Mouse (Mus musculus): Measurements from ENCODE around the gene Arhgap24. TPM values are rescaled to one million over a fixed set of nuclear protein-coding genes. Genes with fewer than 3 reads are reported as not detected.
"Not testable (repeated sequence)": the region's sequence is repeated elsewhere in the genome, so short reads cannot be mapped to it uniquely, and the experiment has no call there.

Gene Arhgap24
- polyA plus RNA-seq, 1 experiment = 1.7 TPM

GRCm38 (mm10) chr5:102868196-102868595 lies 387.0 kb downstream of the Arhgap24 start:
- Histone ChIP-seq H3K27ac (ENCODE audit: insufficient read depth, low read depth, low read length) (no peak overlapping the region), H3K4me3 (ENCODE audit: insufficient read depth, low read length) (no peak overlapping the region), H3K4me1 (ENCODE audit: control insufficient read depth, insufficient read depth, low read length) (no peaks in the 10 kb centered on the region)
- TF ChIP-seq POLR2A (IDR thresholded peaks at IDR 0.05; ENCODE audit: borderline replicate concordance, low read depth, low read length) (no peak), CTCF (IDR thresholded peaks at IDR 0.05; ENCODE audit: low read depth, low read length) (no peak)

GRCm38 (mm10) chr5:102872996-102873395 lies 391.8 kb downstream of the Arhgap24 start:
- H3K4me3 ChIP-seq (ENCODE audit: insufficient read depth, low read length); H3K27ac ChIP-seq (ENCODE audit: insufficient read depth, low read depth, low read length); H3K4me1 ChIP-seq (ENCODE audit: control insufficient read depth, insufficient read depth, low read length): not testable (repeated sequence)

DNA sequence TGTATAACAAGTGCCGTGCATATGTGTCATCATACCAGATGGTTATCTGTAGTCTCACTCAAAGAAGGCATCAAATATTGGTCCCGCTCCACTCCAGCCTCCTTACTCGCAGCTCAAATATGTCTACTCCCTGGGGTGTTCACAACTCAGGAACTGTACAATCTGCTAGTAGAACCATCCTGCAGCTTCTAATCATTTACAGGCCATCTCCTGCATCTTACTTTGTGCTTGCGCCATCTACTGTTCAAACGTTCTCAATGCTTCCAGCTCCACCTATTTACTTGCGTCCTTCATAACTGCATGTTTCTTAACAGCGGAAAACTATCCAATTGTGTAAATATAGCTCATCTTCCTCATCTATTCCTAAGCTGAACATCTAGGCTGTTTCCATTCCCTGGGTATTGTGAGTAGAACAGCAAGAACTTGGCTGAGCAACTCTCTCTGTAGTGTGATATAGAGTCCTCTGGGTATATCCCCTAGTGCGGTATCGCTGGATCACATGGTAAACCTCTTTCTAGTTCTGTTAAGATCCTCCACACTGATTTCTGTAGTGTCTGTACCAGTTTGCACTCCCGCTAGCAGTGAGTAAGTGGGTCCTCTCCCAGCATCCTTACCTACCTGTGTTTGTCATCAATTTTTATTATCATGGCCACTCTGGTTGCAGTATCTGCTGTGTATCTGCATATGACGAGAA lies 393.6 kb downstream of the Arhgap24 start:
- H3K4me1 ChIP-seq (ENCODE audit: control insufficient read depth, insufficient read depth, low read length) = no peaks in the 10 kb centered on the region
- no peak for TF ChIP-seq CTCF (IDR thresholded peaks at IDR 0.05; ENCODE audit: low read depth, low read length)
- no peak overlapping the region for H3K27ac ChIP-seq (ENCODE audit: insufficient read depth, low read depth, low read length)
- H3K4me3 ChIP-seq (ENCODE audit: insufficient read depth, low read length) = no peak overlapping the region

GRCm38 (mm10) chr5:102875628-102876027 lies 394.4 kb downstream of the Arhgap24 start:
- Histone ChIP-seq H3K4me3 (ENCODE audit: insufficient read depth, low read length) (no peak overlapping the region), H3K27ac (ENCODE audit: insufficient read depth, low read depth, low read length) (no peak overlapping the region)
- no peak for TF ChIP-seq CTCF (IDR thresholded peaks at IDR 0.05; ENCODE audit: low read depth, low read length)
- TF ChIP-seq POLR2A (IDR thresholded peaks at IDR 0.05; ENCODE audit: borderline replicate concordance, low read depth, low read length) = no peak

GRCm38 (mm10) chr5:102888482-102889162 lies 407.4 kb downstream of the Arhgap24 start:
- no peaks in the 10 kb centered on the region for H3K4me1 ChIP-seq (ENCODE audit: control insufficient read depth, insufficient read depth, low read length)
- no peak for TF ChIP-seq CTCF (IDR thresholded peaks at IDR 0.05; ENCODE audit: low read depth, low read length)
- TF ChIP-seq POLR2A (IDR thresholded peaks at IDR 0.05; ENCODE audit: borderline replicate concordance, low read depth, low read length) = no peak
- H3K4me3 ChIP-seq (ENCODE audit: insufficient read depth, low read length) = no peak overlapping the region
- no peak overlapping the region for H3K27ac ChIP-seq (ENCODE audit: insufficient read depth, low read depth, low read length)

More at GRCm38 (mm10) chr5:102875628-102876027, 394.4 kb downstream of the Arhgap24 start:
- no peaks in the 10 kb centered on the region for H3K4me1 ChIP-seq (ENCODE audit: control insufficient read depth, insufficient read depth, low read length)

DNA sequence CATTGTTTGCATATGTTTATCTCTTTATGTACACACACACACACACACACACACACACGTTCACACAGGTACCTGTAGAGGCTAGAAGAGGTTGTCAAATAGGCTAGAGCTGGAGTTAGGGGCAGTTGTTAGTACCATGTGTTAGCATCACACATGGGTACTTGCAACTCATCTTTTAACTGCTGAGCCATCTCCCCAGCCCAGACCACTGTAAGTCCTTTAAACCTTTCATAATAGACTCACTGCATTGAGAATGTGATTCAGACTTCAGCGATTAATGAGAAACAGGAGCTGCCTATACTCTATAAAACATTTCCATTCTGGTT lies 407.9 kb downstream of the Arhgap24 start:
- Histone ChIP-seq H3K4me1 (ENCODE audit: control insufficient read depth, insufficient read depth, low read length) (no peaks in the 10 kb centered on the region), H3K27ac (ENCODE audit: insufficient read depth, low read depth, low read length) (no peak overlapping the region), H3K4me3 (ENCODE audit: insufficient read depth, low read length) (no peak overlapping the region)
- TF ChIP-seq POLR2A (IDR thresholded peaks at IDR 0.05; ENCODE audit: borderline replicate concordance, low read depth, low read length) (no peak), CTCF (IDR thresholded peaks at IDR 0.05; ENCODE audit: low read depth, low read length) (no peak)

- no peak for TF ChIP-seq CTCF (IDR thresholded peaks at IDR 0.05; ENCODE audit: low read depth, low read length)
- TF ChIP-seq POLR2A (IDR thresholded peaks at IDR 0.05; ENCODE audit: borderline replicate concordance, low read depth, low read length) = no peak
- no peaks in the 10 kb centered on the region for H3K4me1 ChIP-seq (ENCODE audit: control insufficient read depth, insufficient read depth, low read length)
- no peak overlapping the region for H3K27ac ChIP-seq (ENCODE audit: insufficient read depth, low read depth, low read length)
- no peak overlapping the region for H3K4me3 ChIP-seq (ENCODE audit: insufficient read depth, low read length)
Measured at GRCm38 (mm10) chr5:102892226-102892625, 411.0 kb downstream of the Arhgap24 start.

DNA sequence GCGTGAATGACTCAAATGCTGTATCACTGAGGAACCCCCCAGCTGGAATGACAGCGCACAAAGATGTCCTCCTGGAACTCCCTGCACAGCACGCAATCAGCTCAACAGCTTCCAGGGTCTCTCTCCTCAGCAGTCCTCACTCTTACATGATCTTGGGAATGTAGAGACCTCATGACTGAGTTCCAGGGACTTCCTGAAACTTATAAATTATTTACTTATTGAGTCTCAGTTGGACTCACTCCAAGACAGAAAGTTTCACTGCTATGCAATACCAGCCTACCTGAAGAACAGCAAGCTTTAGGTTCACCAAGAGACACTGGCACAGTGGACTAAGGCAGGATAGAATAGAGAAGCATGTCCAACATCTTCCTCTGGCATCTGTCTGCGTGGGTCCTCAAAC lies 417.1 kb downstream of the Arhgap24 start:
- H3K4me3 ChIP-seq (ENCODE audit: insufficient read depth, low read length) = no peak overlapping the region
- no peak for TF ChIP-seq POLR2A (IDR thresholded peaks at IDR 0.05; ENCODE audit: borderline replicate concordance, low read depth, low read length)
- TF ChIP-seq CTCF (IDR thresholded peaks at IDR 0.05; ENCODE audit: low read depth, low read length) = no peak

GRCm38 (mm10) chr5:102899680-102900215 lies 418.6 kb downstream of the Arhgap24 start:
- Histone ChIP-seq H3K4me1 (ENCODE audit: control insufficient read depth, insufficient read depth, low read length) (no peaks in the 10 kb centered on the region), H3K4me3 (ENCODE audit: insufficient read depth, low read length) (no peak overlapping the region), H3K27ac (ENCODE audit: insufficient read depth, low read depth, low read length) (no peak overlapping the region)
- TF ChIP-seq POLR2A (IDR thresholded peaks at IDR 0.05; ENCODE audit: borderline replicate concordance, low read depth, low read length) = no peak

More for the DNA sequence above, 417.1 kb downstream of the Arhgap24 start:
- Histone ChIP-seq H3K4me1 (ENCODE audit: control insufficient read depth, insufficient read depth, low read length) (no peaks in the 10 kb centered on the region), H3K27ac (ENCODE audit: insufficient read depth, low read depth, low read length) (no peak overlapping the region)

- H3K27ac ChIP-seq (ENCODE audit: insufficient read depth, low read depth, low read length) = no peak overlapping the region
- TF ChIP-seq POLR2A (IDR thresholded peaks at IDR 0.05; ENCODE audit: borderline replicate concordance, low read depth, low read length) (no peak), CTCF (IDR thresholded peaks at IDR 0.05; ENCODE audit: low read depth, low read length) (no peak)
- no peaks in the 10 kb centered on the region for H3K4me1 ChIP-seq (ENCODE audit: control insufficient read depth, insufficient read depth, low read length)
- no peak overlapping the region for H3K4me3 ChIP-seq (ENCODE audit: insufficient read depth, low read length)
Measured at GRCm38 (mm10) chr5:102901176-102901575, 420.0 kb downstream of the Arhgap24 start.
